Mouse (Mus musculus) regulatory T cell (primary cell): ENCODE measurements around the gene Fam3a.

Source experiments
- in situ Hi-C: fragments of 300-600 bp; cut with MboI, MseI; formaldehyde crosslinking; loops from one replicate; pipeline ENCODE4 v1.15.1; 2025; ENCODE audit warnings: high pct_unique_total_duplicates

The Fam3a gene

GRCm38 (mm10) chrX:74352645-74353466 lies 40.2 kb downstream of the Fam3a start:
- in situ Hi-C loops: loop anchor here (10.0 kb wide), 1 partner anchor 62 kb away; no protein-coding TSS in a partner anchor
